ENCODE assay signal across 8 mouse cellular contexts in the genomic region with DNA sequence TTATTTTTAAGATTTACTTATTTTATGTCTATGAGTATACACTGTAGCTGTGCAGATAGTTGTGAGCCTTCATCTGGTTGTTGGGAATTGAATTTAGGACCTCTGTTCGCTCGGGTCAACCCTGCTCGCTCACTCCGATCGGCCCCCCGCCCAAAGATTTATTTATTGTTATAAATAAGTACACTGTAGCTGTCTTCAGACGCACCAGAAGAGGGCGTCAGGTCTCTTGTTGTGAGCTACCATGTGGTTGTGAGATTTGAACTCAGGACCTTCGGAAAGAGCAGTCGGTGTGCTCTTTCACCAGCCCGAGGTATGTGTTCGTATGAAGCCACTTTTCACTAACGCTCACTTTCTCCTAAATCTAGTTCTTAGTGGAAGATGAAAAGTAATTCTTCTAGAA. TPM values are rescaled to one million over a fixed set of nuclear protein-coding genes. Genes with fewer than 3 reads are reported as not detected.
DNase-seq lines count a peak whose midpoint lies in the region; ATAC-seq and TF ChIP-seq lines count a peak whose summit lies in the region.

No protein-coding gene starts in this region.

- peaks cover 32% of the 10 kb centered on the region for H3K36me3 ChIP-seq in forebrain, embryonic 14.5 days (ENCODE audit: control insufficient read depth, insufficient read depth, low read length)
- peaks cover 8% of the 10 kb centered on the region for H3K36me3 ChIP-seq in midbrain, embryonic 16.5 days (ENCODE audit: control insufficient read depth, insufficient read depth, low read length)

- no peak for DNase-seq in lung, adult 2 months
- no peak for DNase-seq in lung, adult 18-20 months
- DNase-seq in NIH3T3 (ENCODE audit: low read depth): peak; percentile 56
- peak; percentile 11 for DNase-seq in forebrain, embryonic 14.5 days (ENCODE audit: low spot score)
- peak; percentile 9 for DNase-seq in kidney, postnatal 14 days
- no peak for DNase-seq in left cerebral cortex, adult 11 months (ENCODE audit: low spot score)
- no peak for DNase-seq in ovary, postnatal 10 days (ENCODE audit: low spot score)

- H3K4me2 ChIP-seq in forebrain, embryonic 14.5 days (ENCODE audit: low read length): peak overlapping the region; percentile 77
- H3K4me2 ChIP-seq in midbrain, embryonic 16.5 days (ENCODE audit: low read length): peak overlapping the region; percentile 73

- WGBS in lung, adult 2 months: 31% methylated on average over 13 of the region's 13 CpGs
- WGBS in forebrain, embryonic 14.5 days: 42% methylated on average over 13 of the region's 13 CpGs
- 44% methylated on average over 13 of the region's 13 CpGs for WGBS in midbrain, embryonic 16.5 days

- H3K9ac ChIP-seq in forebrain, embryonic 14.5 days (ENCODE audit: low read length): peak overlapping the region; percentile 97
- peak overlapping the region; percentile 87 for H3K9ac ChIP-seq in midbrain, embryonic 16.5 days (ENCODE audit: low read depth, low read length)

- no peak for ATAC-seq in forebrain, embryonic 14.5 days
- ATAC-seq in midbrain, embryonic 16.5 days: no peak

- H3K27ac ChIP-seq in forebrain, embryonic 14.5 days (ENCODE audit: low read depth, low read length): no peak overlapping the region
- no peak overlapping the region for H3K27ac ChIP-seq in midbrain, embryonic 16.5 days (ENCODE audit: low read length)

- H3K4me3 ChIP-seq in lung, adult 2 months (replicated peaks; ENCODE audit: extremely low read depth, low read depth, low read length): peak overlapping the region; percentile 3
- peak overlapping the region; percentile 94 for H3K4me3 ChIP-seq in forebrain, embryonic 14.5 days (ENCODE audit: low read depth, low read length)
- H3K4me3 ChIP-seq in midbrain, embryonic 16.5 days (ENCODE audit: low read depth, low read length): peak overlapping the region; percentile 57

- no peak for TF ChIP-seq CTCF in lung, adult 2 months (IDR thresholded peaks at IDR 0.05; ENCODE audit: insufficient read depth, low read length)

- no peaks in the 10 kb centered on the region for H3K9me3 ChIP-seq in forebrain, embryonic 14.5 days (replicated peaks; ENCODE audit: control insufficient read depth, low read length)
- H3K9me3 ChIP-seq in midbrain, embryonic 16.5 days (replicated peaks; ENCODE audit: control insufficient read depth, low read length, poor library complexity, severe bottlenecking): no peaks in the 10 kb centered on the region

- H3K27me3 ChIP-seq in forebrain, embryonic 14.5 days (replicated peaks; ENCODE audit: control insufficient read depth, insufficient read depth, low read length): no peaks in the 10 kb centered on the region
- no peaks in the 10 kb centered on the region for H3K27me3 ChIP-seq in midbrain, embryonic 16.5 days (ENCODE audit: control insufficient read depth, insufficient read depth, low read depth, low read length)

- TF ChIP-seq POLR2A in lung, adult 2 months (IDR thresholded peaks at IDR 0.05; ENCODE audit: borderline replicate concordance, extremely low read depth, low read depth, low read length): no peak

- H3K4me1 ChIP-seq in lung, adult 2 months (ENCODE audit: control insufficient read depth, insufficient read depth, low read length): peaks cover 8% of the 10 kb centered on the region
- peaks cover 7% of the 10 kb centered on the region for H3K4me1 ChIP-seq in forebrain, embryonic 14.5 days (ENCODE audit: control insufficient read depth, insufficient read depth, low read length)
- peaks cover 21% of the 10 kb centered on the region for H3K4me1 ChIP-seq in midbrain, embryonic 16.5 days (ENCODE audit: control insufficient read depth, insufficient read depth, low read length)

RNA-seq across cellular contexts. Expression of a gene that starts 0.8 kb away (rescaled TPM):
- polyA plus RNA-seq in lung, adult 2 months (2012; rRNA removed): 9.0 and 10.2 TPM in 2 replicates
- 21.9 and 32.5 TPM in 2 replicates for polyA plus RNA-seq in forebrain, embryonic 14.5 days (2014; fragmentation: Nextera tagmentation; extraction: Ambion mirVana)
- 18.7 and 24.1 TPM in 2 replicates for polyA plus RNA-seq in midbrain, embryonic 16.5 days (2015; fragmentation: Nextera tagmentation; extraction: Ambion mirVana)

RNA-seq across cellular contexts. Expression of a gene that starts 38.1 kb away (rescaled TPM):
- polyA plus RNA-seq in lung, adult 2 months (2012; rRNA removed): 13.7 and 14.2 TPM in 2 replicates
- 102 and 108 TPM in 2 replicates for polyA plus RNA-seq in forebrain, embryonic 14.5 days (2014; fragmentation: Nextera tagmentation; extraction: Ambion mirVana)
- 105 and 107 TPM in 2 replicates for polyA plus RNA-seq in midbrain, embryonic 16.5 days (2015; fragmentation: Nextera tagmentation; extraction: Ambion mirVana)

RNA-seq across cellular contexts. Expression of a gene that starts 54.3 kb away (rescaled TPM):
- 10.5 and 11.5 TPM in 2 replicates for polyA plus RNA-seq in lung, adult 2 months (2012; rRNA removed)
- polyA plus RNA-seq in forebrain, embryonic 14.5 days (2014; fragmentation: Nextera tagmentation; extraction: Ambion mirVana): 6.1 and 8.3 TPM in 2 replicates
- polyA plus RNA-seq in midbrain, embryonic 16.5 days (2015; fragmentation: Nextera tagmentation; extraction: Ambion mirVana): 11.5 and 12.2 TPM in 2 replicates

RNA-seq across cellular contexts. Expression of a gene that starts 54.5 kb away (rescaled TPM):
- polyA plus RNA-seq in lung, adult 2 months (2012; rRNA removed): 1.0 and 1.7 TPM in 2 replicates
- polyA plus RNA-seq in forebrain, embryonic 14.5 days (2014; fragmentation: Nextera tagmentation; extraction: Ambion mirVana): 12.2 and 15.1 TPM in 2 replicates
- 5.1 and 7.4 TPM in 2 replicates for polyA plus RNA-seq in midbrain, embryonic 16.5 days (2015; fragmentation: Nextera tagmentation; extraction: Ambion mirVana)

RNA-seq across cellular contexts. Expression of a gene that starts 55.1 kb away (rescaled TPM):
- polyA plus RNA-seq in lung, adult 2 months (2012; rRNA removed): 8.6 and 11.1 TPM in 2 replicates
- 20.0 and 29.1 TPM in 2 replicates for polyA plus RNA-seq in forebrain, embryonic 14.5 days (2014; fragmentation: Nextera tagmentation; extraction: Ambion mirVana)
- 24.7 and 25.7 TPM in 2 replicates for polyA plus RNA-seq in midbrain, embryonic 16.5 days (2015; fragmentation: Nextera tagmentation; extraction: Ambion mirVana)

Comparison
In these comparisons a context has a peak if more than half of its experiments do, and no peak if none do; other contexts are left out.
1. DNase-seq: peak in NIH3T3 (single experiment), forebrain, embryonic 14.5 days (single experiment) and kidney, postnatal 14 days (single experiment); none in lung, adult 2 months (single experiment), lung, adult 18-20 months (0 of 2), left cerebral cortex, adult 11 months (single experiment) and ovary, postnatal 10 days (single experiment).
2. H3K4me3 ChIP-seq: peak in every context shown above with its lines; median percentile 94 in forebrain, embryonic 14.5 days; 57 in midbrain, embryonic 16.5 days; 3 in lung, adult 2 months.